Mouse (Mus musculus): ENCODE measurements around the gene Slc25a22. TPM values are rescaled to one million over a fixed set of nuclear protein-coding genes. Genes with fewer than 3 reads are reported as not detected.

Slc25a22 gene
- total and polyA plus RNA-seq, 3 experiments, result 6.5 to 31.5 (median 16.1) TPM

GRCm38 (mm10) chr7:141437178-141438120 is at the start of gene Slc25a22 (continued):
- no peak for TF ChIP-seq JUN (IDR thresholded peaks at IDR 0.05; ENCODE audit: insufficient read depth, low read depth, low read length)

GRCm38 (mm10) chr7:141487141-141487540 is 49.4 kb upstream of the Slc25a22 start:
- in situ Hi-C loops (cut with MboI; ENCODE audit: low pct_ligation_motif_present, low pct_unique_long_range_greater_than_20kb, low sequenced_read_pairs) (no loop called here), dilution Hi-C loops (cut with MboI; ENCODE audit: extremely low pct_ligation_motif_present, extremely low pct_unique_long_range_greater_than_20kb, low sequenced_read_pairs) (no loop called here)
- Histone ChIP-seq H3K27ac (ENCODE audit: insufficient read depth, low read depth) (no peak overlapping the region), H3K4me1 (ENCODE audit: control insufficient read depth in 1 of 2, insufficient read depth in 2 of 2) (peaks cover 17 to 30% of the 10 kb centered on the region in 2 experiments), H3K9me3 (replicated peaks; ENCODE audit: low read length) (no peaks in the 10 kb centered on the region), H3K4me2 (ENCODE audit: insufficient read depth, low read depth, poor library complexity, severe bottlenecking) (no peak overlapping the region), H3K27me3 (replicated peaks) (no peaks in the 10 kb centered on the region), H3K79me2 (replicated peaks; ENCODE audit: control insufficient read depth, extremely low read depth, insufficient read depth, poor library complexity, severe bottlenecking) (no peaks in the 10 kb centered on the region), H3K4me3 (replicated peaks in 1 of 3; ENCODE audit: low read depth in 2 of 3, low read length in 2 of 3, poor library complexity in 1 of 3) (no peak overlapping the region), H3K36me3 (replicated peaks in 1 of 2; ENCODE audit: control insufficient read depth in 1 of 2, insufficient read depth in 1 of 2, low read length in 1 of 2) (peaks cover 7 to 68% of the 10 kb centered on the region in 2 experiments), H3K9ac (ENCODE audit: insufficient read depth, low read depth) (no peak overlapping the region)
- no peak for TF ChIP-seq EP300 (IDR thresholded peaks at IDR 0.05; ENCODE audit: low read length)
- no peak for TF ChIP-seq JUN (IDR thresholded peaks at IDR 0.05; ENCODE audit: insufficient read depth, low read depth, low read length)
- TF ChIP-seq KAT2A (IDR thresholded peaks at IDR 0.05; ENCODE audit: insufficient replicate concordance, low read length), result no peak
- TF ChIP-seq ZC3H11A (IDR thresholded peaks at IDR 0.05; ENCODE audit: low read depth, low read length), result no peak
- TF ChIP-seq BHLHE40 (IDR thresholded peaks at IDR 0.05; ENCODE audit: low read depth, low read length), result no peak
- no peak for TF ChIP-seq USF2 (conservative IDR thresholded peaks at IDR 0.05; ENCODE audit: low read depth, low read length)
- no peak for TF ChIP-seq CHD2 (IDR thresholded peaks at IDR 0.05; ENCODE audit: low read length)
- no peak for TF ChIP-seq MAX (IDR thresholded peaks at IDR 0.05; ENCODE audit: low read length)
- TF ChIP-seq ELF1 (IDR thresholded peaks at IDR 0.05; ENCODE audit: low read depth, low read length), result no peak
- no peak for TF ChIP-seq ZNF384 (IDR thresholded peaks at IDR 0.05; ENCODE audit: low read depth, low read length)
- DNase-seq (ENCODE audit: extremely low read depth), result peak; percentile 27

- H3K9me3 ChIP-seq (replicated peaks; ENCODE audit: low read length), result no peaks in the 10 kb centered on the region
- dilution Hi-C loops (cut with MboI; ENCODE audit: extremely low pct_ligation_motif_present, extremely low pct_unique_long_range_greater_than_20kb, low sequenced_read_pairs) (no loop called here), in situ Hi-C loops (cut with MboI; ENCODE audit: low pct_ligation_motif_present, low pct_unique_long_range_greater_than_20kb, low sequenced_read_pairs) (no loop called here)
- H3K27me3 ChIP-seq (replicated peaks), result no peaks in the 10 kb centered on the region
- DNase-seq (ENCODE audit: extremely low read depth), result no peak
- H3K27ac ChIP-seq (ENCODE audit: insufficient read depth, low read depth), result no peak overlapping the region
- peaks cover 0 to 61% of the 10 kb centered on the region in 2 experiments for H3K36me3 ChIP-seq (replicated peaks in 1 of 2; ENCODE audit: control insufficient read depth in 1 of 2, insufficient read depth in 1 of 2, low read length in 1 of 2)
- TF ChIP-seq MAZ (IDR thresholded peaks at IDR 0.05; ENCODE audit: low read depth, low read length) (no peak), MYC (IDR thresholded peaks at IDR 0.05; ENCODE audit: low read depth, low read length) (no peak), MXI1 (IDR thresholded peaks at IDR 0.05; ENCODE audit: low read depth, low read length) (no peak), RAD21 (IDR thresholded peaks at IDR 0.05; ENCODE audit: low read depth, low read length) (no peak), CTCF (conservative IDR thresholded peaks at IDR 0.05 in 1 of 2, IDR thresholded peaks at IDR 0.05 in 1 of 2; ENCODE audit: low read depth in 2 of 2, low read length in 2 of 2) (no peak), NELFE (IDR thresholded peaks at IDR 0.05; ENCODE audit: low read depth, low read length) (no peak), HCFC1 (IDR thresholded peaks at IDR 0.05; ENCODE audit: low read depth, low read length) (no peak), UBTF (IDR thresholded peaks at IDR 0.05; ENCODE audit: low read depth, low read length) (no peak), MAFK (IDR thresholded peaks at IDR 0.05; ENCODE audit: insufficient replicate concordance, low read length) (no peak), CHD1 (IDR thresholded peaks at IDR 0.05; ENCODE audit: low read depth, low read length) (no peak), EP300 (IDR thresholded peaks at IDR 0.05; ENCODE audit: low read length) (no peak), PAX5 (IDR thresholded peaks at IDR 0.05; ENCODE audit: low read length) (no peak), CHD2 (IDR thresholded peaks at IDR 0.05; ENCODE audit: low read length) (no peak), SMC3 (IDR thresholded peaks at IDR 0.05; ENCODE audit: low read depth, low read length) (no peak)
- no peak overlapping the region for H3K9ac ChIP-seq (ENCODE audit: insufficient read depth, low read depth)
- peaks cover 17 to 34% of the 10 kb centered on the region in 2 experiments for H3K4me1 ChIP-seq (ENCODE audit: control insufficient read depth in 1 of 2, insufficient read depth in 2 of 2)
- H3K79me2 ChIP-seq (replicated peaks; ENCODE audit: control insufficient read depth, extremely low read depth, insufficient read depth, poor library complexity, severe bottlenecking), result no peaks in the 10 kb centered on the region
- no peak overlapping the region for H3K4me2 ChIP-seq (ENCODE audit: insufficient read depth, low read depth, poor library complexity, severe bottlenecking)
- H3K4me3 ChIP-seq (replicated peaks in 1 of 3; ENCODE audit: low read depth in 2 of 3, low read length in 2 of 3, poor library complexity in 1 of 3), result no peak overlapping the region
These were observed 48.5 kb upstream of the Slc25a22 start for GRCm38 (mm10) chr7:141486239-141486638.

Measured in CH12.LX (cell line).